Mouse (Mus musculus): ENCODE measurements at regions not wholly inside any gene's neighbourhood (a gene's known extent, or its start where the extent isn't known, plus 50 kb on each side); places are given as distances from the start of the nearest gene placed in this dataset.
A peak's percentile ranks its signal among the peaks of the same experiment; 100 is the strongest.

GRCm38 (mm10) chr15:25468478-25468877 is 54.9 kb upstream of the Basp1 start:
- peak; percentile 13 to 24 for DNase-seq (ENCODE audit: low spot score in 2 of 2)

DNA sequence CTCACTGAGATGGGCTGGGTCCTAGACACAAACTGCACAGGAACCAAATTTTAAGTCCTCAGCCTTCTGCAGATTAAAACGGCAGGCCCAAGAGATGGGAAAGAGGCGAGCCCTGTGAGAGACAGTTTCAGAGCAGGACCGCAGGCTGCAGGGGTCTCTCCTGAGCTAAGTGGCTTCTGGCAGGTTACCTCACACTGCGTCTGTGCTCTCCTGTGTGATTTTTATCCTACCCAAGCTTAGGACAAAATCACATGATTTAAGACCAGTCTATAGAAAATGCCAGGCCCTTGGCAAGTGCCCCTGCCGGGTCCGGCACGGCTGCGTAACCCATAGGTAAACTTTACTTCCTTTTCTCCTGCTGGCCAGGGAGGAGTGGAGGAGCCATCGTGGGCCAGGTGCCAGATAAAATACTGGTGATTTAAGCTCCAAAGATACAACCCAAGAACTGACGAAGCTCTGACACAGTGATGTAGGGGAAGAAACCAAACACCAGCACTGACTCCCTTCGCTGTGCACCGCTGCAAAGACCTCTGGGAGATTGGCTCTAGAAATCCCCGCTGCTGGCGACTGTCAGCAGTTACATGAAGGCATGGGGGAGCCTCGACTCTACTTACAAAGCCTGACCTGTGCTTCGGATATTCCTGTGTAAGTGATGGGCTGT is 55.8 kb upstream of the Basp1 start:
- DNase-seq (ENCODE audit: low spot score in 2 of 2) = peak in 1 of 2 experiments; percentile 10

DNA sequence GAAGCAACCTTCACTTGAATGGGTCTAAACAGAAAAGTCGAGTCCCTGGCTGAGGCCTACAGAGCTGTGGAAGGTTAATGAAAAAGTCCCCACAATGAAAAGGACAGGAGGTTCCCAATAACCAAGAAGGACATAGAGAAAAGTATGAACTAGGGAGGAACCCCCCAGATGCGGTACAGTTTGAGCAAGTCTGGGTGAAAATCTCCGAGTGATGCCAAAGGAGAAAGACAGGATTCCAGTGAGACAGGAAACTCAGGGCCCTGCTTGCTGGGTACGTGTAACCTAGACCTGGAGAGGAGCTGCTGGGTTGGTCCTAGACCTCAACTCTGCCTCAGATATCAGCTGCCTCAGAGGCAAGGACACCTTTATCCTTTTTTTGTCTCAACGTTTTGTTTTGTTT is 57.8 kb upstream of the Basp1 start:
- no peak for DNase-seq (ENCODE audit: low spot score in 2 of 2)

- DNase-seq (ENCODE audit: low spot score in 2 of 2) = no peak
These were observed 59.7 kb upstream of the Basp1 start for GRCm38 (mm10) chr15:25473201-25473710.

DNA sequence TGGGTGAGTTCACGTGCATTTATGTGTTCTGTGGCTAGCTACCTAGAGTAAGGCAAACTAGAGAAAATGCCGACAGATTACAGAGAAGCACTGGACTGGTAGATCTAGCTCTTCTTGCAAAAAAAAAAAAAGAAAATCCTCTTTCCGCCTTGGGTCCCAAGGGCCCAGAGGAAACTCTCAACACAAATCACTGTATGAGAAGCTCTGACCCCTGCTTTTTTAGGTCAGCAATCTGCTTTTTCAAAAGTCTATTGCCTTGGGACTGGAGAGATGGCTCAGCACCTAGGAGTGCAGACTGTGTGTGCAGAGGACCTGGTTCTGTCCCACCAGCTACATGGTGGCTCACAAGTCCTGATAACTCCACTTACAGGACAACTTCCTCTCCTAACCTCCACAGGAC is 60.5 kb upstream of the Basp1 start:
- no peak for DNase-seq (ENCODE audit: low spot score in 2 of 2)

DNA sequence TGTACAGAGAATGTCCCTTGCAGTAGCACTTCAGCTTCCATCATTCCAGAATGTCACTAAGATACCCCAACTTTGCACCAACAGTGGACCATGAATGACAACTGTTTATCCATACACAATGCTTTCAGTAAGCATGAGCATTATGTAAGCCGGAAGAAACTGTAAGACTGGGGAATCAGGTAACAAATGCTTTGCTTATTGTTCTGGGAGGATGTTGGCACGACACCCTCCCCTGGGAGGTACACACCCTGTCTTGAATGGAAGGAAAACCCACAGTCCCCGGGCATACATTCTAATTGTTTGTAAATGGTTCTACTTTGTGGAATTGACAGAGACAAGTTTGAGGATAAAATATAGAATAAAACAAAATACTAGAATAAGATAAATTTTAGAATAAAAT is 69.0 kb upstream of the Basp1 start:
- no peak for DNase-seq (ENCODE audit: low spot score in 2 of 2)

DNA sequence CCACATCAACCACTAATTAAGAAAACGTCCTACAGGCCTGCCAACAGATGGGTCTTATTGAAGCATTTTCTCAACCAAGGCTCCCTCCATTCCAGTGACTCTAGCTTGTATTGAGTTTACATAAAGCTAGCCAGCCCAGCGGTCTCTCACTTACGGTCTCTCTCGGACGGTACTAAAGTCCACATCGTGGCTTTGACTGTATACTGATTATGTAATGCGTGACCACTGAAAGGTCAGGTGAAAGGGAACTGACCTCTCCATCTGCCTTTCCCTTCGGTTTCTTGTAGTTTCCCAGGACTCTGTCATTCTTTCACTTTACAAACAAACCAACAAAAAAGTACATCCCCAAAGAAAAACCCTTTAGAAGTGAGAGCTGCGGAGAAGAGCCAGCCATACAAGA is 71.8 kb upstream of the Basp1 start:
- no peak for DNase-seq (ENCODE audit: low spot score in 2 of 2)

DNA sequence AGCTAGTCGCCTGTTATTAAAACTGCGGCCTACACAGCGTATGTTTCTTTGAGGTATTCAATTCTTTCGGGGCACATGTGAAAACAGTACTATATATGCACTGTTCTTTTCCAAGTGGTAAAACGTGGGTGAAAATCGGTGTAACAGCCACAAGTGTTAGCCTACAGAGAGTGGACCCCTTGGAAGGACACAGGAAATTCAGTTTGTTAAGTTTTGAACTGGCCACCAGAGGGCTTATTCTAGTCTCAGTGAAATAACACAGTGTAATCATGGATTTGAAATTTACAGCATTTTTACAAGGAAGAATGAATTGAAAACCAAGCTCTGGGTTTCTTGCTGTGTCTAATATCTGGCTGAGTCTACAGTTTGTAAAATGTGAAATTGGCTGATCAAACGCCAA is 72.6 kb upstream of the Basp1 start:
- no peak for DNase-seq (ENCODE audit: low spot score in 2 of 2)

DNA sequence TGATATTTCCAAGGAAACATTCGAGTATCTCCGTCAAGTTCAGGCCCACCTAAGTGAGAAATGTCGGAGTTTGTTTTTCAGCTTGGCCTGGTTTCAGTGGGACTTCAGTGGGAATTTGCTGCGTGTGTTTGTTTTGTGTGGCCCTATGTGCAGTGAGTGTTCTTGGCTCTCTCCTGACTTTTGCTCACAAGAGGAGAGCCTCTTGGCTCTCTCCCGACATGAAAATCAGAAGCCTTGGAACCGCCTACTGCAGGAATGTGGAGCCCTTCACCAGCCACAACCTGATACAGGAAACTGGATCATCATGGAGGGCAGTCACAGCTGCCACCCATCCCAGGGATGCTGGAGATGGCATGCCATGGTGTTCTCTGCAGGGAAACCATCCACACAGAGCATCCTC is 76.2 kb upstream of the Basp1 start:
- no peak for DNase-seq (ENCODE audit: low spot score in 2 of 2)

GRCm38 (mm10) chr15:25492161-25492746 is 78.7 kb upstream of the Basp1 start:
- no peak for DNase-seq (ENCODE audit: low spot score in 2 of 2)

- no peak for DNase-seq (ENCODE audit: low spot score in 2 of 2)
These were observed 81.2 kb upstream of the Basp1 start for GRCm38 (mm10) chr15:25494687-25495299.

DNA sequence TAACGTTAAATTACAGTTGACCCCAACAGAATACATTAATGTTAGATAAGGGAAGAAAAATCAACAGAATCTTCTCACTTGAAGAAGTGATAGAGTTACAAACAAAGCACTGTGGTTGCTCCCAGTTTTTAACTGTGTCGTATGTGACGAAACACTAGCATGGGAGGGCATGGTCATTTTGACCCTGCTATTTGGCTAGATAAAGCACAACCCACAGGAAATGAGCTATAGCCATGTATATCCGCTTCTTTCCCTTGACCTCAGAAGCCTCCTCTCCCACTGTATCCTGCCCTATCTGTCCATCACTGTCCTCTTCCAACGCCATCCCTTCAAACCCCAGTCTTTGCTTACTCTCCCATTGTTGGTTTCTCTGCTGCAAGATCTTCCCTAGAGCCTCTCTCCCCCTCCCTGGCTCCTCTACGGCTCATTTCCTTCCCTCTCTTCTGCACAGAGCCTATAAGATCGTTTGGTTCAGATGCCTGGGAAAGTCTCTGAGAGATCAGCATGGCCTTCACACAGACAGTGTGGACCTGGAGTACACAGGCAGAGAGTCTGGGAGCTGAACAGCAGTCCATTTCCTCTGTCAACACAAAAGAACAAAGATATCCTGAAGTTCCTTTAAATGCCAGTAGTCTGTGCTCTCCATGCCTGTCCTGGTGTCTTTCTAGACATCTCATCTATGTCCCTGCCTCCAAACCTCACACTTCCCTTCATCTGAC is 82.5 kb upstream of the Basp1 start:
- no peak for DNase-seq (ENCODE audit: low spot score in 2 of 2)

GRCm38 (mm10) chr15:25497743-25498142 is 84.2 kb upstream of the Basp1 start:
- DNase-seq (ENCODE audit: low spot score in 2 of 2) = no peak

DNA sequence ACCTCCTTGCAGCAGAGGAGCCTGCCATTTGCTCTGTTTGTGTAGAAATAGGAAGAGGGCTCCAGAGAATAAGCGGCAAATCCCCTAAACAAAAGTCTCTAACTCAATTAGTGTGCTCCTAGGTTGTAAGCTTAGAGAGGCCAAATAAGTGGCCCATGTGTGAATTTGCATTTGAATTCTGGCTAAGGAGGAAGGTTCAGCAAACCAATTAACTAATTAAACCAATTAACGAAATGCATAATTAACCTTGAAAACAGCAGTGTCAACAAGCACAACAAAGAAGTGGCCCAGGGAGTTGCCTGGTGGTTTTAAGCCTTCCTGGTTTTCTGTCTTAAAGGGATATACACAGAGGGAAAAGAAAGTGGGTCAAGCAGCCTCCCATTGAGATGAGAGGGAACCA is 84.9 kb upstream of the Basp1 start:
- no peak for DNase-seq (ENCODE audit: low spot score in 2 of 2)

- DNase-seq (ENCODE audit: low spot score in 2 of 2) = no peak
These were observed 88.9 kb upstream of the Basp1 start for GRCm38 (mm10) chr15:25502513-25502912.

DNA sequence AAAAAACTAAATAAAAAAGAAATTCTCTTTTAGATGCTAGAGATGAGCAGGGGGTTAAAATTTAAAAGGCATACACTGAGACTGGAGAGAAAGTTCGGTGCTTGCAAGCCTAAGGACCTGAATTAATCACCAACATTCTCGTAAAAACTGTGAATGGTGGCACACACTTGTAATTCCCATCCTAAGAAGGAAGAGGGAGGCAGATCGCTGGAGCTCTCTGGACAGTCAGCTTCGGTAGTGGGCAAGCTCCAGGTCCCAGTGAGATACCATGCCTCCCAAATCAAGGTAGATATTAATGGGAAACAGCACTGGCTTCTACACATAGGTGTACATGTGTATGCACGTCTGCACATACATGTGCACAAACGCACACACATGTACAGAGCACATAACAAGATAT is 89.5 kb upstream of the Basp1 start:
- DNase-seq (ENCODE audit: low spot score in 2 of 2) = no peak

GRCm38 (mm10) chr15:25509139-25509538 is 95.6 kb upstream of the Basp1 start:
- no peak for DNase-seq (ENCODE audit: low spot score in 2 of 2)

DNA sequence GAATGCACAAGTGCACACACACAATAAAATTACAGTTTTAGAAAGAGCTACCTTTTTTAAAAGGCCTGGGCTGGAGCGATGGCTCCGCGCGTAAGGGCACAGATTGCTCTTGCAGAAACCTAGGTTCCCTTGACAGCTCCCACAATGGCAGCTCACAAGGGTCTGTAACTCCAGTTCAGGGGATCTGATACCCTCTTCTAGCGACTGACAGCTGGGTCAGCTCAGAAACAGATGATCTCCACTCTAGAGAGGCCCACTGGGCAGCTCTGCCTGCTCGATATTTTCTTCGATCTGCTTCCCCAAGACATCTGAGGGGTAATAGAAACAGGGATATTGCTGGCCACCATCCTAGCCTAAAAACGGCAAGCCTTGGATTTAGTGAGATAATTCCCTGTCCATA is 96.0 kb upstream of the Basp1 start:
- no peak for DNase-seq (ENCODE audit: low spot score in 2 of 2)

- DNase-seq (ENCODE audit: low spot score in 2 of 2) = peak in 1 of 2 experiments; percentile 13
These were observed 96.5 kb upstream of the Basp1 start for GRCm38 (mm10) chr15:25510060-25510492.

- no peak for DNase-seq (ENCODE audit: low spot score in 2 of 2)
These were observed 104.0 kb upstream of the Myo10 start for GRCm38 (mm10) chr15:25518025-25518928.

- DNase-seq (ENCODE audit: low spot score in 2 of 2) = no peak
These were observed 98.1 kb upstream of the Myo10 start for GRCm38 (mm10) chr15:25524189-25524588.
